Mouse (Mus musculus) embryonic facial prominence, embryonic 13.5 days (tissue): ENCODE data around the gene Ppp1r12b. TPM values are rescaled to one million over a fixed set of nuclear protein-coding genes. Genes with fewer than 3 reads are reported as not detected.

Experiments
- ATAC-seq: fragments of 200-750 bp; cut with Nextera tagmentation; 2 replicates; pipeline ENCODE4 v1.8.0; 2017; ENCODE audit warnings: low read depth; ENCODE audit not compliant: insufficient number of reproducible peaks, insufficient read depth, low FRiP score, low TSS enrichment
- H3K27ac ChIP-seq: fragments of 300-500 bp; sonication (generic); 2 replicates; pipeline ENCODE4 v1.5.1; 2015; ENCODE audit warnings: moderate library complexity, mild to moderate bottlenecking, inconsistent platforms
- H3K27me3 ChIP-seq: fragments of 300-500 bp; sonication (generic); 2 replicates; pipeline ENCODE4 v1.6.1; 2015; ENCODE audit warnings: mild to moderate bottlenecking, inconsistent platforms
- H3K36me3 ChIP-seq: fragments of 300-500 bp; sonication (generic); 2 replicates; pipeline ENCODE4 v1.6.1; 2015; ENCODE audit warnings: mild to moderate bottlenecking, inconsistent platforms
- H3K4me1 ChIP-seq: fragments of 300-500 bp; sonication (generic); 2 replicates; pipeline ENCODE4 v1.6.1; 2015; ENCODE audit warnings: inconsistent platforms
- H3K4me2 ChIP-seq: fragments of 300-500 bp; sonication (generic); 2 replicates; pipeline ENCODE4 v1.6.1; 2015; ENCODE audit warnings: moderate library complexity, mild to moderate bottlenecking, inconsistent platforms
- H3K4me3 ChIP-seq: fragments of 300-500 bp; sonication (generic); 2 replicates; pipeline ENCODE4 v1.5.1; 2015; ENCODE audit warnings: mild to moderate bottlenecking, inconsistent platforms
- H3K9ac ChIP-seq: fragments of 300-500 bp; sonication (generic); 2 replicates; pipeline ENCODE4 v1.6.1; 2015; ENCODE audit warnings: mild to moderate bottlenecking, inconsistent platforms
- H3K9me3 ChIP-seq: fragments of 300-500 bp; sonication (generic); 2 replicates; pipeline ENCODE4 v1.6.1; 2016; ENCODE audit warnings: inconsistent platforms
- WGBS: fragments of 180-500 bp; shearing (Covaris S2); methylation state at CpG from one replicate; pipeline ENCODE4 v1.1.7; 2015; ENCODE audit warnings: mixed read lengths; 5-methylcytosine and 5-hydroxymethylcytosine counted together
- polyA plus RNA-seq: library from polyadenylated mRNA; unstranded; fragments of >200 nt; fragmentation: Nextera tagmentation; extraction: Ambion mirVana; gene quantifications from 2 replicates; pipeline ENCODE4 v1.2.1, GENCODE M21; 2015

Gene Ppp1r12b
- polyA plus RNA-seq, 1 experiment from 2014 or later = 9.9 TPM

GRCm38 (mm10) chr1:134773256-134773655, 182.5 kb downstream of the Ppp1r12b start:
- no peak overlapping the region for H3K4me2 ChIP-seq
- no peak for ATAC-seq
- 54% methylated on average over 12 of the region's 12 CpGs for WGBS
- peaks cover 51% of the 10 kb centered on the region for H3K4me1 ChIP-seq
- no peaks in the 10 kb centered on the region for H3K27me3 ChIP-seq
- peaks cover 32% of the 10 kb centered on the region for H3K36me3 ChIP-seq
- no peaks in the 10 kb centered on the region for H3K9me3 ChIP-seq
- no peak overlapping the region for H3K9ac ChIP-seq
- H3K27ac ChIP-seq = peak overlapping the region; percentile 91
- H3K4me3 ChIP-seq = no peak overlapping the region

- Histone ChIP-seq H3K9ac (no peak overlapping the region), H3K27ac (no peak overlapping the region), H3K4me3 (no peak overlapping the region), H3K4me2 (no peak overlapping the region), H3K36me3 (peaks cover 34% of the 10 kb centered on the region), H3K9me3 (no peaks in the 10 kb centered on the region), H3K4me1 (peaks cover 46% of the 10 kb centered on the region), H3K27me3 (no peaks in the 10 kb centered on the region)
- WGBS = 79% methylated on average over 3 of the region's 3 CpGs
- ATAC-seq = no peak
These were observed 182.9 kb downstream of the Ppp1r12b start for GRCm38 (mm10) chr1:134772821-134773220.

DNA sequence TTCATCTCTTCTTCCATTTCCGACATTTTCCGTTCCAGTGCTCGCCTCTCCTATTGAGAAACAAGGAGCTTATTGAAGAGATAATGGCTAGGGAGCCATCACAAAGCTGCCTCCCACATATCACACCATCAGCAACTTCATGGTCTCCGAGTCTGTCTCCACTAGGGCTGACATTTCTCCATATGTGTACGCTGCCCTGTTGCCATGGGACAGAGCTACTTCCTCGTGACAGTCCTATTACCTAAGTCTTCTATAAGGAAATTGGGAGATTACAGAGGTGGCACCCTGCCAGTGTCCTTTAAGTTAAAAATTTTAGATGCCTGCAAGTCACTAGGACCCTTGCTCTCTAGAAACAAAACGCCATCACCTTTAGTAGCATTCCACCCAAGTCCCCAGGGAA, 183.7 kb downstream of the Ppp1r12b start:
- 91% methylated on average over 7 of the region's 7 CpGs for WGBS
- Histone ChIP-seq H3K4me2 (no peak overlapping the region), H3K4me1 (peaks cover 46% of the 10 kb centered on the region), H3K27me3 (no peaks in the 10 kb centered on the region), H3K9me3 (no peaks in the 10 kb centered on the region), H3K9ac (no peak overlapping the region), H3K36me3 (peaks cover 40% of the 10 kb centered on the region), H3K27ac (peak overlapping the region; percentile 49; the same call in 1 of the 2 replicates), H3K4me3 (no peak overlapping the region)
- ATAC-seq = no peak

DNA sequence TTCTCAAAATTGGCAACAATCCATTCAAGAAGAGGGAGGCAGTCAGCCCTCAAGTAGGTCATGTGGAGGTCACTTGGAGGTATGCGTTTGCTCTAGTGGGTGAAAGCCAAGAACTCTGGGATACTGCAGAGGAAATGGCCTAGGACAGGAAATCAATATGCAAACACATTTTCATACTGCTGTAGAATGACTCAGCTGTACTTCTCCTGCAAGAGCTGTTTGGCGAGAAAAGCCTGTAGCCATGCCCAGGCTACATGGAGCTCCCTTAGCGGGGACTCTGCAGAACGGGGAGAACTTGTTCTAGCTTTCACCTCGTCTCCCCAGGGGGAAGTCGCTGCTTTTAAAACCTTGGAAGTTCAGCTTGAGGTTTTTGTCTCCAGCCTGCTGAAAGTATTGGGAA, 184.4 kb downstream of the Ppp1r12b start:
- no peaks in the 10 kb centered on the region for H3K27me3 ChIP-seq
- H3K9ac ChIP-seq = no peak overlapping the region
- ATAC-seq = peak; percentile 48; the same call in 1 of the 2 replicates
- H3K27ac ChIP-seq = peak overlapping the region; percentile 49; the same call in 1 of the 2 replicates
- no peak overlapping the region for H3K4me2 ChIP-seq
- H3K9me3 ChIP-seq = no peaks in the 10 kb centered on the region
- H3K4me3 ChIP-seq = no peak overlapping the region
- peaks cover 41% of the 10 kb centered on the region for H3K36me3 ChIP-seq
- H3K4me1 ChIP-seq = peaks cover 43% of the 10 kb centered on the region
- WGBS = 65% methylated on average over 6 of the region's 6 CpGs

DNA sequence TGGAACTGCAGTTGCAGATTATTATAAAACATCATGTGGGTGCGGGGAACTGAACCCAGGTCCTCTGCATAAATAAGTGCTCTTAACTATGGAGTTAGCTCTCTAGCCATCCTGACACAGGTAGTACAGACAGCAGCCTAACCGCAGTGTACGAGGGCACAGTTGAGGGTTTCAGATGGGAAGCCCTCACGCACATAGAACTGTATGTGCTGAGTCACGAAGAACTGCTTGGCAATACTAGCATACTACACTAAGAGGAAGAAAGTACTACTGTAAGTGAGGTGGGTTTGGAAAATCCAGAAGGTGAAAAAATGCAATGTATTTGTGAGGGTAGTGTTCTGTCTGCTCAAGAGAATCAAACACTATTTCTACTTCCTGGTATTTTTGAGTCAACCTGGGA, 185.4 kb downstream of the Ppp1r12b start:
- 95% methylated on average over 5 of the region's 5 CpGs for WGBS
- H3K4me1 ChIP-seq = peaks cover 34% of the 10 kb centered on the region
- H3K4me3 ChIP-seq = no peak overlapping the region
- no peak overlapping the region for H3K27ac ChIP-seq
- no peak overlapping the region for H3K9ac ChIP-seq
- ATAC-seq = no peak
- no peaks in the 10 kb centered on the region for H3K27me3 ChIP-seq
- H3K9me3 ChIP-seq = no peaks in the 10 kb centered on the region
- H3K4me2 ChIP-seq = no peak overlapping the region
- H3K36me3 ChIP-seq = peaks cover 45% of the 10 kb centered on the region

- Histone ChIP-seq H3K4me3 (no peak overlapping the region), H3K36me3 (peaks cover 43% of the 10 kb centered on the region), H3K9ac (no peak overlapping the region), H3K27ac (no peak overlapping the region), H3K4me2 (no peak overlapping the region), H3K9me3 (no peaks in the 10 kb centered on the region), H3K4me1 (peaks cover 22% of the 10 kb centered on the region), H3K27me3 (no peaks in the 10 kb centered on the region)
- 78% methylated on average over 4 of the region's 4 CpGs for WGBS
- no peak for ATAC-seq
These were observed 189.3 kb downstream of the Ppp1r12b start for GRCm38 (mm10) chr1:134766448-134766847.

GRCm38 (mm10) chr1:134764831-134765458, 190.8 kb downstream of the Ppp1r12b start:
- H3K9ac ChIP-seq = no peak overlapping the region
- H3K27me3 ChIP-seq = no peaks in the 10 kb centered on the region
- H3K4me3 ChIP-seq = no peak overlapping the region
- peaks cover 51% of the 10 kb centered on the region for H3K36me3 ChIP-seq
- peaks cover 20% of the 10 kb centered on the region for H3K4me1 ChIP-seq
- no peak overlapping the region for H3K4me2 ChIP-seq
- H3K27ac ChIP-seq = peak overlapping the region; percentile 48
- ATAC-seq = no peak
- 48% methylated on average over 7 of the region's 7 CpGs for WGBS
- H3K9me3 ChIP-seq = no peaks in the 10 kb centered on the region

GRCm38 (mm10) chr1:134763776-134764438, 191.8 kb downstream of the Ppp1r12b start:
- no peak for ATAC-seq
- H3K27me3 ChIP-seq = no peaks in the 10 kb centered on the region
- peaks cover 59% of the 10 kb centered on the region for H3K36me3 ChIP-seq
- no peak overlapping the region for H3K4me3 ChIP-seq
- H3K4me1 ChIP-seq = peaks cover 20% of the 10 kb centered on the region
- H3K9me3 ChIP-seq = no peaks in the 10 kb centered on the region
- no peak overlapping the region for H3K4me2 ChIP-seq
- 85% methylated on average over 11 of the region's 11 CpGs for WGBS
- no peak overlapping the region for H3K9ac ChIP-seq
- no peak overlapping the region for H3K27ac ChIP-seq

DNA sequence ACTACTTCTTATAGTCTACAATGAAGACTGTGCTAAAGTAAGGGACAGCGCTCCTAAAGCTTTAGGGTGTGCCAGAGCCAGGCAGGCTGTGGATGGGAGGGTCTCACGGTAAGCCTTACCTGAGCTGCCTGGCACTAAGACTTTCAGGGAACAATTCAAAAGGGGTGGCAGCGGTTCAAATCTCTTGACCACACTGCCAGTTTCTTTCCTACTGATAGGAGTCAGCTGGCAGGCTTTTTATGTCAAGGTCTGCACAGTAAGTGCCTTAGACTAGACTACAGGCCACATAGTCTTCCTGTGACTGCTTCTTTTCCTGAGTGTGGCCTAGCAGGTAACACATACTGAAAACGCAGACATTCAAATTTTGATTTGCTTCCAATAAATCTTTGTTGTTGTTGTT, 192.5 kb downstream of the Ppp1r12b start:
- no peaks in the 10 kb centered on the region for H3K27me3 ChIP-seq
- no peak overlapping the region for H3K27ac ChIP-seq
- ATAC-seq = no peak
- H3K9ac ChIP-seq = no peak overlapping the region
- H3K4me1 ChIP-seq = peaks cover 20% of the 10 kb centered on the region
- WGBS = 91% methylated on average over 4 of the region's 4 CpGs
- no peak overlapping the region for H3K4me3 ChIP-seq
- H3K9me3 ChIP-seq = no peaks in the 10 kb centered on the region
- H3K36me3 ChIP-seq = peaks cover 55% of the 10 kb centered on the region
- H3K4me2 ChIP-seq = no peak overlapping the region

- Histone ChIP-seq H3K9ac (no peak overlapping the region), H3K4me1 (peaks cover 14% of the 10 kb centered on the region), H3K27ac (no peak overlapping the region), H3K36me3 (peaks cover 53% of the 10 kb centered on the region), H3K9me3 (no peaks in the 10 kb centered on the region), H3K4me3 (no peak overlapping the region), H3K27me3 (no peaks in the 10 kb centered on the region), H3K4me2 (no peak overlapping the region)
- no peak for ATAC-seq
- WGBS = 90% methylated on average over 7 of the region's 7 CpGs
These were observed 194.2 kb downstream of the Ppp1r12b start for GRCm38 (mm10) chr1:134761534-134761933.

DNA sequence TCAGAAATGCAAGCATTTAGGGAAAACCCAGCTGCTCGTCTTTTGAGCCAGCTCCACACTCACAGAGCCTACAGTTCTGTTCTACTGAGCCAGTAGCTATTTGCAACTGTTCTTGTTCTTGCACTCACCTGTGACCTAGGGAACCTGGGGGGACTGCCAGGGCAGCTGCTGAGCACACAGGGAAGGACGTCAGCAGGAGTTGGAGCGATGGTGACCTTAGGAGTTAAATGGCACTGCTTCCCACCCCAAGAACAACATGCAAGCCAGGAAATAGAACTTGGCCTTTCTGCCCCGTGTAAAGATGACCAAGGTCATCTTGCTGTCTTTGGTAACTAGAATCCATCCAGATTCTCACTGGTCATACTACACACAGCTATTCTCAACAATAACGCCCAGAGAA, 195.1 kb downstream of the Ppp1r12b start:
- no peak for ATAC-seq
- WGBS = 77% methylated on average over 5 of the region's 5 CpGs
- no peak overlapping the region for H3K9ac ChIP-seq
- no peak overlapping the region for H3K4me2 ChIP-seq
- H3K4me3 ChIP-seq = no peak overlapping the region
- H3K9me3 ChIP-seq = no peaks in the 10 kb centered on the region
- peaks cover 17% of the 10 kb centered on the region for H3K4me1 ChIP-seq
- H3K27me3 ChIP-seq = no peaks in the 10 kb centered on the region
- H3K27ac ChIP-seq = no peak overlapping the region
- peaks cover 48% of the 10 kb centered on the region for H3K36me3 ChIP-seq

DNA sequence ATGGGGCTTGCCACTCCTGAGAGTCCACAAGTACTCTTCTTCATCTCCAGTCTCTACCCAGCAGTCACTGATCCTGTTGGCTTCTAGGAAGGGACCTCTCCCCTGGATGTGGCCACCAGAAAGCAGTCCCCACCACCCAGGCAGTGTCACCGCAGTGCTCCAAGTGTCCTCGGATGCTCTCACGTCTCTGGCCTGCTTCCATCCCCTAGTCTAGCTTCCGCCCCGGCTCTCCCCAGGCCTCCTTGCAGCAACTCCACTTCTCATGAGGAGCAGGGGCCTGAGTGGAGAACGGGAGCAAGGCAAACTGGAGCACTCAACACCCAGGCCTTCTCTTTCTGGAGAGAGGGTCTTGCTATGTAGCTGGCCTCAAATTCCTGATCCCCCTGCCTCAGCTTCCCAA, 196.6 kb downstream of the Ppp1r12b start:
- H3K4me2 ChIP-seq = no peak overlapping the region
- H3K36me3 ChIP-seq = peaks cover 50% of the 10 kb centered on the region
- 93% methylated on average over 6 of the region's 6 CpGs for WGBS
- no peak overlapping the region for H3K4me3 ChIP-seq
- no peaks in the 10 kb centered on the region for H3K9me3 ChIP-seq
- peaks cover 11% of the 10 kb centered on the region for H3K4me1 ChIP-seq
- H3K9ac ChIP-seq = no peak overlapping the region
- ATAC-seq = no peak
- H3K27ac ChIP-seq = no peak overlapping the region
- no peaks in the 10 kb centered on the region for H3K27me3 ChIP-seq
